In genomic region chr16:6396676-6397409, GRCm38 (mm10) we compare ENCODE assay signal across 17 mouse cellular contexts.
DNase-seq lines count a peak whose midpoint lies in the region; ATAC-seq and TF ChIP-seq lines count a peak whose summit lies in the region.
"Had no signal": no experiment of that assay in that cellular context is flagged by ENCODE, and none has a peak within 500 bp of the region (broad histone marks: within the 10 kb centered on the region; RNA-seq: fewer than 3 reads in every experiment).

No protein-coding gene starts in this region.

- H3K27me3 ChIP-seq in forebrain, embryonic 13.5 days, result no peaks in the 10 kb centered on the region

- no peaks in the 10 kb centered on the region for H3K4me1 ChIP-seq in forebrain, embryonic 13.5 days
- H3K4me1 ChIP-seq: heart, embryonic 10.5 days had no signal

- H3K9ac ChIP-seq in forebrain, embryonic 13.5 days, result no peak overlapping the region
- H3K9ac ChIP-seq: hindbrain, embryonic 14.5 days had no signal

- WGBS in forebrain, embryonic 13.5 days, result 63% methylated on average over 8 of the region's 8 CpGs

- no peaks in the 10 kb centered on the region for H3K9me3 ChIP-seq in forebrain, embryonic 13.5 days (replicated peaks)
- H3K9me3 ChIP-seq: heart, embryonic 10.5 days had no signal

- DNase-seq in frontal cortex, postnatal 14 days (ENCODE audit: low spot score in 2 of 2), result no peak
- DNase-seq in left cerebral cortex, adult 2 months (ENCODE audit: extremely low spot score in 1 of 2, low spot score in 2 of 2), result no peak
- no peak for DNase-seq in left cerebral cortex, adult 9 months (ENCODE audit: low spot score in 2 of 2)
- peak; percentile 23 for DNase-seq in embryo, embryonic 11 days
- DNase-seq: adrenal gland, adult 2 months; adrenal gland, postnatal 25 days; cerebellum, adult 8-10 months; gastrocnemius, adult 2 months; gastrocnemius, postnatal 25 days; heart, postnatal 10 days; heart, postnatal 4 days had no signal

- intact Hi-C loops in left cerebral cortex, adult 2 months (cut with DNase I), result no loop called here

- H3K4me3 ChIP-seq in left cerebral cortex, adult 2 months, result no peak overlapping the region
- no peak overlapping the region for H3K4me3 ChIP-seq in forebrain, embryonic 13.5 days
- H3K4me3 ChIP-seq: gastrocnemius, adult 2 months; heart, embryonic 10.5 days had no signal

- ATAC-seq in frontal cortex, adult (ENCODE audit: low TSS enrichment), result peak; percentile 36; the same call in 1 of the 2 replicates
- no peak for ATAC-seq in forebrain, embryonic 13.5 days
- ATAC-seq: forebrain, embryonic 16.5 days; intestine, embryonic 16.5 days had no signal

- H3K27ac ChIP-seq in left cerebral cortex, adult 2 months, result 0 out of 2 replicates have a peak overlapping the region, but pooled peaks have one; percentile 17
- H3K27ac ChIP-seq in forebrain, embryonic 13.5 days, result no peak overlapping the region
- H3K27ac ChIP-seq: gastrocnemius, adult 2 months; heart, embryonic 10.5 days; hindbrain, embryonic 14.5 days had no signal

- no peak for TF ChIP-seq CTCF in left cerebral cortex, adult 2 months (IDR thresholded peaks at IDR 0.05)

- no peak overlapping the region for H3K4me2 ChIP-seq in forebrain, embryonic 13.5 days
- H3K4me2 ChIP-seq: hindbrain, embryonic 14.5 days had no signal

- H3K36me3 ChIP-seq in forebrain, embryonic 13.5 days (ENCODE audit: poor library complexity, severe bottlenecking), result no peaks in the 10 kb centered on the region
- H3K36me3 ChIP-seq: heart, embryonic 10.5 days had no signal
